Mouse (Mus musculus): ENCODE results near the gene Adra2b. TPM values are rescaled to one million over a fixed set of nuclear protein-coding genes. Genes with fewer than 3 reads are reported as not detected.
A peak's percentile ranks its signal among the peaks of the same experiment; 100 is the strongest.

Adra2b gene
- 0.45 TPM in 1 of 2 replicates, not detected in the other for total RNA-seq (2017)

DNA sequence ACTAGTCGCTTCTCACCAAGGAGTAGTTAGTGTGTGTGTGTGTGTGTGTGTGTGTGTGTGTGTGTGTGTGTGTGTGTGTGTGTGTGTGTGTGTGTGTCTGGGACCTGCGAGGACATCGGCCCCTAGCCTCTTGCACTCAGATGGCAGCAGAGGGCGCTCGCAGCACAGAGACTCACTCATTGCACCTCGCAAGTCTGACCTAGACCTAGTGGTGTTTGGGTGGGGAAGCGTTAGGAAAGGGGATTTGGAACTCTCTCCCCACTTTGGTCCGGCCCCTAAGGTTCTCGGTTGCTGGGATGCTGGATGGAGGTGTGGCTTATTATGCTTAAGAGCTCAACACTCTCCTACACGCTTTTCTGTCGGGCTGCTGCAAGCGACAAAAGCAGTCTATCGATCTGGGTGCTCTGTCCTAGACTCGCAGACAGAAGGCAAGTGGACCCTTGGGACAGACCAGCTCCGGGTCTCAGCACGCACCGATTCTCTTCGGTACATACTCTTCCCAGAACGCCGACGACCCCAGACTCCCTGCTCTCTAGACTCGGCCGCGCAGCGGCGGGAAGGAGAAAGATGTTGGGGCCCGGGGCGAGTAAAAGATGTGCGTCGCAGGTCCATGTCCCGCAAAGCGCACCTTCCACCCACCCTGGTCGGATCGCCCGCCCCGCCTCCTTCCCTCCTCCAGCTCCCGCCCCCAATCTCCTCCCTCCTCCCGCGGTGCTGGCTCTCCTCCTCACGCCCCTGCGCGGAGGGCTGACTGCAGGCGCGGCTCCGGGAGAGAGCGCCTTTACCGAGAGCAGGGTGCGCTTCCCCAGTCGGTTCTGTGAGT, at the start of gene Adra2b:
TSS of gene Adra2b (plus strand) at position 750 of the 823 bp plus-strand sequence.
- ATAC-seq (replicated peaks in 1 of 2; ENCODE audit: insufficient read depth in 1 of 2, low FRiP score in 2 of 2, low TSS enrichment in 1 of 2, low read depth in 1 of 2, poor library complexity in 2 of 2, severe bottlenecking in 2 of 2): peak; percentile 64 to 78

DNA sequence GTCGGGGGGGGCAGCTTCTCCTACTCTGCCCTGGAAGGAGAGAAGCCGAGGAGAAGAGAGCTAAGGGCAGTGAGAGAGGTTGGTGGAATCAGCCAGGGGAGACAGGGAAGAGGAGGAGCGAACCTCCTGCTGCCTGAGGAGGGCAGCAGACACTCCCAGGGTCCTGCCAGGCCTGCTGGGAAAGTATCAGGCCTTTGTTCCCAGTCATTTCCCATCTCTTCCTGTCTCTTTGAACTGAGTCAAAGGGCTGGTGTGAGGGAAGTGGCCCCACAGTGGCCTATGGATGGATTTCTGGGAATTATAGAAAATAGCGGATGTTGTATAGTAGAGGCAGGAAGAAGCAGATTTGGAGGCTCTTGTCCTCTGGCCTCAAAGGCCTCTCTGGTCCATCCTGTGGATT, 49.1 kb upstream of the Adra2b start:
- no peak for ATAC-seq (replicated peaks in 1 of 2; ENCODE audit: insufficient read depth in 1 of 2, low FRiP score in 2 of 2, low TSS enrichment in 1 of 2, low read depth in 1 of 2, poor library complexity in 2 of 2, severe bottlenecking in 2 of 2)

DNA sequence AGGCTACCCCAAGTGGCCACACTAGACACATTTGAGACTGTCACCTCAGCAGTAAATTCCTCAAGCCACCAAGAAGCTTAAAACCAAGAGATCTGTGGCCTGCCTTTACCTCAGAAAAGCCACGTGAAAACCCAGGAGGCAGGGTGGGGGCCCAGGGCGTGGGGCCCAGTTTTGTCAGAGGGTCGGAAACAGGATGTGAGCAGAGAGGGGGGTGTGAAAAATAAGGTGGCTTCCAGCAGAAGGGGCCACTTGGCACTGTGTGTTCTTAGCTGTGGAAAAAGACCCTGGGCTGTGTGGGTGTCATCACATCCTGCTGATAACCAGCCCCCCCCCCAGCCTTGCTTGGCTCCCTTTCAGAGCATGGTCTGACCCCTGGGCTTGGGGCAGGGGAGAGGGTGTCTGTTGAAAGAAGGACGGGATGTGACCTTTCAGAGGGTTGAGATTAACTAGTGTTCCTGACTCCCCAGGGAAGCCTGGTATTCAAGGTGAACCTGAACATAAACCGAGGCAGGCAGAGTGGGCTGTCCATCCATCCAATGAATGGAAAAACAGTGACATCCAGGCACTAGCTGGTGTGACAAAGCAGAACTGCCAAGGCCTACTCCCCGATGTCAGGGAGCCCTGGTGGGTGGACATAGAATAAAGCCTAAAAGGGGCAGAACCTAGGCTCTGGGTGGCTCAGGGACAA, 48.4 kb upstream of the Adra2b start:
- ATAC-seq (replicated peaks in 1 of 2; ENCODE audit: insufficient read depth in 1 of 2, low FRiP score in 2 of 2, low TSS enrichment in 1 of 2, low read depth in 1 of 2, poor library complexity in 2 of 2, severe bottlenecking in 2 of 2): peak; percentile 46 to 69

DNA sequence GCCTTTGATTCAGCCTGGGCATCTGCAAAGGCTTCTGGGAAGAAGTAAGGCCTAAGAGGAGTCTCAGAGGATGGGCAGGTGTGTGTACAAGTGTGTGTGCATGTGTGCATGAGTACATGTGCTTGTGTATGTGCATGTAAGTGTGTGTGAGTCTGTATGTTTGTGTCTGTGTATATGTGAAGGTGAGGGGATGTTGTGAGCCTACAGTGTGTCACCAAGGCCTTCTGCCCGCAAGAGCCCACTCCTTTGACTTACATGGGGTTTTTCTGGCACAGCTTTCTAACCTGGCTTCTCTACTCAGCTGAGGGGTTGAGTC, 47.9 kb upstream of the Adra2b start:
- no peak for ATAC-seq (replicated peaks in 1 of 2; ENCODE audit: insufficient read depth in 1 of 2, low FRiP score in 2 of 2, low TSS enrichment in 1 of 2, low read depth in 1 of 2, poor library complexity in 2 of 2, severe bottlenecking in 2 of 2)

DNA sequence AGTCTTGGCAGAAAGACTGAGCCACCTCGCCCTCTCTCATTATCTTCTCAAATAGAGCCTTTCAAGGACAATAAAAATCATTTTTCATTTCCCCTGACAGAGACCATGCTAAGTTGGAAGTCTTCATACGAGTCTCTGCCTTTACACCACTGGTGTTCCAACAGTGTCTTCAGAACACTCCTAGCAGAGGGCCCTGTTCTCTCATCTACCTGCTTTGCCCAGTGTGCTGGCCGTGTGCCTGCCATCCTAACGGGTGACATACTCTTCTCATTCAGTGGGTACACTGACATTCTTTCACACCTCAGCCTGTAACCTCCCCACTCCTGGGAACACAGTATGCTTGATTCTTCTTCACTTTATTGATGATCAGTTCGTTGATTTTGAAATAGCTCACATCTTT, 46.6 kb upstream of the Adra2b start:
- ATAC-seq (replicated peaks in 1 of 2; ENCODE audit: insufficient read depth in 1 of 2, low FRiP score in 2 of 2, low TSS enrichment in 1 of 2, low read depth in 1 of 2, poor library complexity in 2 of 2, severe bottlenecking in 2 of 2): no peak

DNA sequence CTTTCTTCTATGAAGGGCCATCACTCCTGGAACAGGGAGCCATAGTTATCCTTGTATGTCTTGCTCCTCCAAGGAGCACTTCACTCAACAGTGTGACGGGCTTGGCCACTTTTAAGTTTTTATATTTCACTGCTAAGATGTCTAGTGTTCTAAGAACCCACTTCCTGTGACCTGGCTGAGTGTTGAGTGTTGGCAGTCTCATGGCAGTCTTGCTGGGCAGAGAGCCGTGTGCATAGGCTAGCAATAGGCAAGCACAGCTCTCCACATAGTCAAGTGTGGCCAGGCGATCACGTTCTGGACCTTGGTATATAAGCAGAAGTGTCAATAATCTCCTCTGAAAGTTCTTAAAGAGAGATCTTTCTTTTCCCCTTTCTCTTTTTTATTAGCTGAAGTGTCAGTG, 44.9 kb upstream of the Adra2b start:
- ATAC-seq (replicated peaks in 1 of 2; ENCODE audit: insufficient read depth in 1 of 2, low FRiP score in 2 of 2, low TSS enrichment in 1 of 2, low read depth in 1 of 2, poor library complexity in 2 of 2, severe bottlenecking in 2 of 2): no peak

DNA sequence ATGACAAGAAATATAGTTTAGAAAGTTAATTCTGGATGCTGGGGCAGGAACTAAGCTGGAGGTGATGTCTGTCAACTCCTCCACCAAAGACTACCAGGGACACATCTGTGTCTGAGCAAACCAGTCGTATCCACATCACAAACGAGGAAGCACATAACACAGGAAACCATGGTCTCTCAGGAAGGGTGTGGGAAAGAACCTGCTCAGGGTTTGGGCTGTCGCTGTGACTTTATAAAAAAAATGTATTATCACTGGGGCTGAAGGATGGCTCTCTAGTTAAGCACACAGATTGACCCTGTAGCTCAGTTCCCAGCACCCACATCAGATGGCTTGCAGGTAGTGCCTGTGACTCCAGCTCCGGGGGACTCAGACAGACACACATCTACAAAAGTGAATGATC, 43.9 kb upstream of the Adra2b start:
- peak in 1 of 2 experiments; percentile 5; a peak in 1 of 4 replicates for ATAC-seq (replicated peaks in 1 of 2; ENCODE audit: insufficient read depth in 1 of 2, low FRiP score in 2 of 2, low TSS enrichment in 1 of 2, low read depth in 1 of 2, poor library complexity in 2 of 2, severe bottlenecking in 2 of 2)

DNA sequence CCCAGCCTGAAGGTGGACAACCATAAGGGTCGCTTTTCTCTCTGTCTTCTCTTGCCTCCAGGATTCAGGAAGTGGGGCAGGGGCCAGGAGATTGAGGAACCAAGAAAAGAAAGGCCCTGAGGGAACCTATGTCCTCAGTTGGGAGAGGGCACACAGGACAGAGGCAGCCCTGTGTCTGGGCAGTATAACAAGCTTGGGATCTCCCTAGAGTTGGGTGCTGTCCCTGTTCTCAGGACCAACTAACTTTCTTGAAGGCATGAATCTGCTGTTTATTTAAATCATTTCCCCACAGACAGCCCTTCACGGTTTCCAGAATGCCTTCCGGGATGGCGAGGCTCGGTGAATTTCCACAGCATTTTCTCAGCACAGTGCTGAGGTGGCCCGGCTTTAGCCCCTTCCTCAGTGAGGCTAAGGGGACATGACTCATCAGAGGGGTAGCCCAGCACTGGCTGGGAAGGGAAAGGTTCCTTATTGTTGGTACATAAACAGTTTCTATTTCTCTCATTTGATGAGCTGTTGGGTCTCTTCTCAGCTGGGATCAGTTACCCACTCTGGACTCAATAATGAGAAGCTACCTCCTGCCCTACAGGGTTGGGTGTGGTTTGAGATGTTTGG, 40.2 kb upstream of the Adra2b start:
- ATAC-seq (replicated peaks in 1 of 2; ENCODE audit: insufficient read depth in 1 of 2, low FRiP score in 2 of 2, low TSS enrichment in 1 of 2, low read depth in 1 of 2, poor library complexity in 2 of 2, severe bottlenecking in 2 of 2): no peak

DNA sequence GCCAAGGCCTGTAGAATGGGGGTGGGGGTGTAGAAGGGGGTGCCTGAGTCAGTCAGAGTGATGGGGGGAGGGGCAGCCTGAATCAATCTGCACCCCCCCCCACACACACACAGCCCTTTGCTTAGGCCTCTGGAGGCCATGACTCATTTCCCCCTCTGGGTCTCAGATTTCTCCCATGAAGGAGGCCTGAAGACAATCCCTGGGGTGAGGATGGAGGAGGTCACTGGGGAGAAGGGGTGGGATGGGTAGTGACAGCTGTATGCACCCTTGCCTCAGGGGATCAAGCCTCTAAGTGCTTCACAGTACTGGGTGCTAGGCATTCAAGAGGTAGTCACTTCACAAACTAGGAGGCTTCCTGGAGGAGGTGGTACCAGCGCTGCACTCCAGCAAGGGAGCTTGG, 39.3 kb upstream of the Adra2b start:
- no peak for ATAC-seq (replicated peaks in 1 of 2; ENCODE audit: insufficient read depth in 1 of 2, low FRiP score in 2 of 2, low TSS enrichment in 1 of 2, low read depth in 1 of 2, poor library complexity in 2 of 2, severe bottlenecking in 2 of 2)

DNA sequence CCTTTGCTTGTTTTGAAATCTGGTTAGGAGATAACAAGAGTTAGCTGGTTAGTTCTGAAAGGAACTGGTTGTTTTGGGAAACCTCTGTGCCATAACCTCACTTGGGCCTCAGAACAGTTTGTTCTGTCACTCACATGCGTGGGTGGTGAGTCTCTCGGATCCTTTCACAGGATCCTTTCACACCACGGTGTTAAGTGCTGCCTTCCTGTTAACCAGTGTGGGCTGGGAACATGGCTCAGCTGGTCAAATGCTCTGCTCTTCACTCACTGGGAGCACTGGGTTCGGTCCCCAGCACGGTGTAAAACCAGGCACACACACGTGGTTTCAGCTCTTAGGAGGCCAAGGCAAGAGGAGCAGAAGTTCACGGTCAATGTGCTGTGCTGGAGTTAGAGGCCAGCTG, 38.6 kb upstream of the Adra2b start:
- no peak for ATAC-seq (replicated peaks in 1 of 2; ENCODE audit: insufficient read depth in 1 of 2, low FRiP score in 2 of 2, low TSS enrichment in 1 of 2, low read depth in 1 of 2, poor library complexity in 2 of 2, severe bottlenecking in 2 of 2)

DNA sequence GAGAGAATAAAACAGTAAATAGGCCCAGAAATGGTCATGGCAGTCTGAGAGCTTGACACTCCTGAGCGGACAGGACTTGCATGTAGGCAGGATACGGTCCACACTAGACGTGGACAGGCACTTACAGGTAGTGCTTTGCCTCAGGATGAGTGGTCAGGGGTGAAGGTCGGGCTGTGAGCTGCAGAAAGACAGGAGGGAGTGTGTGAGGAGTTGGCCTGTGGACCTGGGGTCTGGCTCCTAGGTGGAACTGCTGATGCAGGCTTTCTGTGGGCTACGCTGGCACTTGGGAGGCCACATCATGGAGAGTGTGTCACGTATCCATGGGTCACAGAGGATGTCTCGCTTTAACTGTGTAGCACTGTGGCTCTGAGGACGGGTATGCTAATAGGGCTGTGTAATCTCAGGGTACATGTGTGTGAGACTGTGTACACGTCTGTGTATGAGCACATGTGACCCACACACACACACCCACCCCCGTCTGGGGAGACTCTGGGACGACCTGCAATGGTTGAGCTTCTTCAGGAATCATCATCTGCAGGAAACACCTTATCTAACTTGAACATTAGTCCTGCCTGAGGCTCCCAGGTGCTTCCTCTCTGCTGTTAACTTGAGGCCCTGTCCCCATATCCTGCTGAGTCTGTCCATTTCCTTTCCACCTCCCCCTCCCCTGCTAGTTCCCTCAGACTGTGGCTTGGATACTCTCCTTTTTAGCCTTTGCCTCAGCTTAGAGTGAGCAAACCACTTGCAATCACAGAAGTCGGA, 34.7 kb upstream of the Adra2b start:
- ATAC-seq (replicated peaks in 1 of 2; ENCODE audit: insufficient read depth in 1 of 2, low FRiP score in 2 of 2, low TSS enrichment in 1 of 2, low read depth in 1 of 2, poor library complexity in 2 of 2, severe bottlenecking in 2 of 2): peak; percentile 84 to 91

DNA sequence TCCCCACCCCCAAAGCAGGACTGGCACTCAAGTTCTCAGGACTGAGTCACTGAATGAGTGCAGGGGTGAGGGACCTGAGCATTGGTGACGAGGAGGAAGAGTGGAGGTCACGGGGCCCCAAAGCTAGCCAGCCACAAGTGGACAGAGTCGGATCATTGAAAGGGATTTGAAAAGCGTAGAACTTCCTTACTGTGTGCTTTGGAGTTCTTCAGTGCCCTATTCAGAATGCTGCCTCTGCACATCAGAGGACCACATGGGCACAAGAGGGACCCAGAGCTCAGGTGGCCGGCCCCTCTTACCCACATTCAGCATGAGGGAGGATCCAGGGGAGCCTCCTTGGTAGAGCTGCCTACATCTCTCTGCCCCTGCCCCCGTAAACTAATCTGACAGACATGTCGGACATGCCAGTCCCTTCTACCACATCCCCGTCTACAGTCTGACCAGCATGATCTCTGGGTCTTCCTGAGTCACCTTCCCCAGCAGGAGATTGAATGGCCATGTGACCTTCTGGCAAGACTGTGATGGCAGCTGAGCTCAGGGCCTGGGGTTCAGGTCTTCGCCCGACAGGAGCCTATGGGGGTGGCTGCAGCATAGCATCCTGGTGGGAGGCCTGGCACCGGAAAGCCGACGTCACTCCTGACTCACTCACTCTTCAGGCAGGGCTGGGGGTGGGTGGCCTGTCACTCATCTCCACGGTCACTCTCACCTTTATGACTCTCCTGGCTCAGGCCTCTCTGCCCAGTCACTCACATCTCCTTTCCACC, 30.0 kb upstream of the Adra2b start:
- no peak for ATAC-seq (replicated peaks in 1 of 2; ENCODE audit: insufficient read depth in 1 of 2, low FRiP score in 2 of 2, low TSS enrichment in 1 of 2, low read depth in 1 of 2, poor library complexity in 2 of 2, severe bottlenecking in 2 of 2)

DNA sequence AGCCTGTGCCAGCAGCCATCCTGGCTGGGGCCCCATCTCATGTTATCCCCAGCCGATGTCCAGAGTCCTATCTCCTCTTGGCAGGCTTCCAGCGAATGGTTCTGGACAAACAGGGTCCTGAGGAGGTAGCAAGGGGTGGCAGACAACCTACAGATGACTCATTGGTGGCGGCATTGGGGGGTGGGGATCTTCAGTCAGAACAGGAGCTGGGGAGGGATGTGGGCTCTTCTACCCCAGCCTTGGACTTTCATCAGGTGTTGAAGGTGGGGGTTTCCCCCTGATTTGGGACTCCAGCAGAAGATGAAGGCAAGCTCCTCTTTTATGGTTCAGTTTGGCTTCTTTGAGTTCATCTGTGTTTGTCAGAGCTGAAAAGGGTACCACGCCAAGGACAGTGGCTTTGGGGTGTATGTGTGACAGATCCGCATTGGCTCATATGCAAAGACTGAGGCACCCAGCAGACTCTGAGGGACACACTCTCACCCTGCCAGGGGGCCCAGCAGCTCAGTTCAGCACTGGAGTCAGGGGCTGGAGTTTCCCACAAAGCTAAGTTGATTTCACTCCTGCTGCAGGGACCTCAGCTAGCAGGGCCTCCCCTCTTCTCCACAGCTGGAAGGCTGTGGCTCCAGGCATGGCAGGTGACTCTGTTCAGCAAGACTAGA, 28.9 kb upstream of the Adra2b start:
- ATAC-seq (replicated peaks in 1 of 2; ENCODE audit: insufficient read depth in 1 of 2, low FRiP score in 2 of 2, low TSS enrichment in 1 of 2, low read depth in 1 of 2, poor library complexity in 2 of 2, severe bottlenecking in 2 of 2): no peak

DNA sequence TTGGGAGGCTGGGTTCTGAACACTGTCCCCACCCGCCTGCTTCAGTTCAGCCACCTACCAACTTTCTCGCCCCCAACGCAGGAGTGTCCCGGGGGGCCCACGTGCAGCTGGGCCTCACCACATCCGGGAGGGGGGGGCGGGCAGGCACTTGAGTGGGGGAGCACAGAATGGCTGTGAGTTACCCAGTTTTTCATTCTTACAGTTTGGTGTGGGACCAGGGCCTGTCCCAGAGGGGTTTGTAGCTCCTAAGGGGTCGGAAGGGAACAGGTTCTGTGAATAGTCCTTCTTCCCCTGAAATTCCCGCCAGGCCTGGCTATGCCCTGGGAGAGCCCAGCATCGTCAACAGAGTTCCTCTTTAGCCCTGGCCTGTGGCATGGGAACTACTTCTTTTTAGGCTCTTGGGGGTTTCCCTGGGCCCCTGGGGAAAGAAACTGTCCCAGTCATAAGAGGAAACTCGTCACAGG, 27.9 kb upstream of the Adra2b start:
- ATAC-seq (replicated peaks in 1 of 2; ENCODE audit: insufficient read depth in 1 of 2, low FRiP score in 2 of 2, low TSS enrichment in 1 of 2, low read depth in 1 of 2, poor library complexity in 2 of 2, severe bottlenecking in 2 of 2): 0 out of 4 replicates have a peak, but pooled peaks of 1 of the 2 experiments have one; percentile 19

DNA sequence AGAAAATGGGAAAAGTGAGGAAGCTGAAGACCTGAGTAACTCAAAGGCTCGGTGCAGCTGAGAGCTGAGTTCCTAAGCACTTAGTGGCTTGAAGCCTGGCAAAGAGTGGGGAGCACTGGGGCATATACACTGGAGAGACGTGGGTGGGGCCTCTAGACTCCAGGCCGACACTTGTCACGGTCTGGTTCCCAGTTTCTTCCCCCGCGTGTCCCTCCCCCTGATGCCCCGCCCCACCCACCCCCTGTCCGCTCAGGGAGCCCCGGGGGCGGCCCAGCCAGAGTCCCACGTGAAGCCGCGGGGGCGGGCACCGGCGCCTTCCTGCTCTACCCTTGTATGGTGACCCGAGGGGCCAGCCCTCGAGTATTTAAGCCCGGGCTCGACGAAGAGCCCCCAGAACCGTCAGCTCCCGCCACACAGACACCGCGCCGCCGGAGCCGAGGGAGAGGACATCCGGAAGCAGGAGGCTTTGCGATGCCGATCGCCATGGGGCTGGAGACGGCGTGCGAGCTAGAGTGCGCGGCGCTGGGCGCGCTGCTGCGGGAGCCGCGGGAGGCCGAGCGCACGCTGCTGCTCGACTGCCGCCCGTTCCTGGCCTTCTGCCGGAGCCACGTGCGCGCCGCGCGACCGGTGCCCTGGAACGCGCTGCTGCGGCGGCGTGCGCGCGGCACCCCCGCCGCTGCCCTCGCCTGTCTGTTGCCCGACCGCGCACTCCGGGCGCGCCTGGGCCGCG, 27.1 kb upstream of the Adra2b start, which contains the start of gene Dusp2:
TSS of gene Dusp2 (plus strand) at position 393 of the 730 bp plus-strand sequence.
- peak; percentile 50 to 65 for ATAC-seq (replicated peaks in 1 of 2; ENCODE audit: insufficient read depth in 1 of 2, low FRiP score in 2 of 2, low TSS enrichment in 1 of 2, low read depth in 1 of 2, poor library complexity in 2 of 2, severe bottlenecking in 2 of 2)

DNA sequence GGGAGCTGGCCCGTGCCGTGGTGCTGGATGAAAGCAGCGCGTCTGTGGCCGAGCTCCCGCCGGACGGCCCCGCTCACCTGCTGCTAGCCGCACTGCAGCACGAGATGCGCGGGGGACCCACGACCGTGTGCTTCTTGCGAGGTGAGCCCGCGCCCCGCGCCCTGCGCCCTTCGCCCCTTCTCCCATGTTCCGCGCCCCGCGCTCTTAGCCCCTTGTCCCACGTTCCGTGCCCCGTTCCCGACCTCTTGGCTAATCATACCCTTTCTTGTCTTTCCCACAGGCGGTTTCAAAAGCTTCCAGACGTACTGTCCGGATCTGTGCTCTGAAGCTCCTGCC, 26.5 kb upstream of the Adra2b start:
- no peak for ATAC-seq (replicated peaks in 1 of 2; ENCODE audit: insufficient read depth in 1 of 2, low FRiP score in 2 of 2, low TSS enrichment in 1 of 2, low read depth in 1 of 2, poor library complexity in 2 of 2, severe bottlenecking in 2 of 2)

Data from hematopoietic stem cell, adult 5-6 weeks (primary cell).